8 mouse cellular contexts compared by ENCODE assay signal in the genomic region with DNA sequence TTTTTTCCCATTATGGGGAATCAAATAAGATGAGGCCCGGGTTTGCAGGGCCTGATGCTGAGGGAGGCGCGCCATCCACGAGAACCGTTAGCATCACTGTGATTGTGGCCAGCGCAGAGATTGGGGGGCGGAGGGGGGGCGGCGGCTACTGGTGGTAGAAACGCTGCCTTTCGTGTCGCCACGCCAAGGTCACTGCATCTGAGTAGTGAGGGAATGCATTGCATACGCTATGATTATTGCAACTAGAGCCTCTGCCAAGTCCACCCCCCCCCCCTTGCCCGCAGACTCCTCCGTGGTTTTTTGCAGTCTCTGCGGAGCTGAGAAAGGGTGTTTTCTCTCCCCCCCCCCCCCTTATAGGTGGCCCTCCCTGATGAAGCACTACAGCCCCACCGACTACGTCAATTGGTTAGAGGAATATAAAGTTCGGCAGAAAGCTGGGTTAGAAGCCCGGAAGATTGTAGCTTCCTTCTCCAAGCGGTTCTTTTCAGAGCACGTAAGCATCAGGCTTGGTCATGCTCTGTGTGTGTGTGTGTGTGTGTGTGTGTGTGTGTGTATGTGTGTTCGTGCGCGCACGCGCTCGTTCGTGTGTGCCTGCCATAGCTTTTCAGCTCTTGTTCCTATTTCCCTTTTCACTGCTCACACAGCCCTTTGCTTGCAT. TPM values are rescaled to one million over a fixed set of nuclear protein-coding genes. Genes with fewer than 3 reads are reported as not detected.
DNase-seq lines count a peak whose midpoint lies in the region; ATAC-seq and TF ChIP-seq lines count a peak whose summit lies in the region.

No protein-coding gene starts in this region.

- no peaks in the 10 kb centered on the region for H3K4me1 ChIP-seq in ES-Bruce4 (ENCODE audit: control insufficient read depth, insufficient read depth, low read length)
- peaks cover 22% of the 10 kb centered on the region for H3K4me1 ChIP-seq in embryonic facial prominence, embryonic 13.5 days
- H3K4me1 ChIP-seq in intestine, embryonic 14.5 days (replicated peaks; ENCODE audit: control insufficient read depth, insufficient read depth, low read length): peaks cover 20% of the 10 kb centered on the region
- peaks cover 7% of the 10 kb centered on the region for H3K4me1 ChIP-seq in liver, embryonic 16.5 days (ENCODE audit: control insufficient read depth, low read depth, low read length)

- no peaks in the 10 kb centered on the region for H3K27me3 ChIP-seq in ES-Bruce4 (ENCODE audit: control insufficient read depth, insufficient read depth, low read length, poor library complexity, severe bottlenecking)
- no peaks in the 10 kb centered on the region for H3K27me3 ChIP-seq in embryonic facial prominence, embryonic 13.5 days
- H3K27me3 ChIP-seq in intestine, embryonic 14.5 days (replicated peaks; ENCODE audit: control insufficient read depth, insufficient read depth, low read length): no peaks in the 10 kb centered on the region
- H3K27me3 ChIP-seq in liver, embryonic 16.5 days (ENCODE audit: control insufficient read depth, insufficient read depth, low read depth, low read length): no peaks in the 10 kb centered on the region

- ATAC-seq in embryonic facial prominence, embryonic 13.5 days (ENCODE audit: insufficient number of reproducible peaks, insufficient read depth, low FRiP score, low TSS enrichment, low read depth): no peak
- ATAC-seq in intestine, embryonic 14.5 days (replicated peaks; ENCODE audit: low FRiP score, low TSS enrichment, low read depth): no peak
- ATAC-seq in liver, embryonic 16.5 days (ENCODE audit: low read depth): no peak

- peaks cover 5% of the 10 kb centered on the region; the same call in 1 of the 2 replicates for H3K36me3 ChIP-seq in ES-Bruce4 (ENCODE audit: control insufficient read depth, insufficient read depth, low read length, poor library complexity, severe bottlenecking)
- peaks cover 34% of the 10 kb centered on the region for H3K36me3 ChIP-seq in embryonic facial prominence, embryonic 13.5 days
- H3K36me3 ChIP-seq in intestine, embryonic 14.5 days (ENCODE audit: control insufficient read depth, insufficient read depth, low read length): peaks cover 31% of the 10 kb centered on the region
- no peaks in the 10 kb centered on the region for H3K36me3 ChIP-seq in liver, embryonic 16.5 days (ENCODE audit: control insufficient read depth, insufficient read depth)

- peak overlapping the region; percentile 82 for H3K9ac ChIP-seq in ES-Bruce4 (ENCODE audit: low read depth, poor library complexity, severe bottlenecking)
- H3K9ac ChIP-seq in embryonic facial prominence, embryonic 13.5 days: peak overlapping the region; percentile 94
- peak overlapping the region; percentile 93 for H3K9ac ChIP-seq in intestine, embryonic 14.5 days (ENCODE audit: low read length)
- peak overlapping the region; percentile 77; the same call in 1 of the 2 replicates for H3K9ac ChIP-seq in liver, embryonic 16.5 days (ENCODE audit: low read depth, low read length)

- peak overlapping the region; percentile 88 for H3K27ac ChIP-seq in gastrocnemius, adult 2 months
- H3K27ac ChIP-seq in ES-Bruce4 (ENCODE audit: insufficient read depth, low read length): no peak overlapping the region
- H3K27ac ChIP-seq in embryonic facial prominence, embryonic 13.5 days: peak overlapping the region; percentile 80
- 0 out of 2 replicates have a peak overlapping the region, but pooled peaks have one; percentile 86 for H3K27ac ChIP-seq in intestine, embryonic 14.5 days (ENCODE audit: low read depth)
- no peak overlapping the region for H3K27ac ChIP-seq in liver, embryonic 16.5 days (ENCODE audit: low read length)

- no peak for TF ChIP-seq EP300 in ES-Bruce4 (IDR thresholded peaks at IDR 0.05; ENCODE audit: insufficient read depth, low read depth, low read length)

- peak overlapping the region; percentile 85 for H3K4me3 ChIP-seq in gastrocnemius, adult 2 months
- H3K4me3 ChIP-seq in ES-Bruce4 (ENCODE audit: low read depth, low read length): peak overlapping the region; percentile 73
- peak overlapping the region; percentile 99 for H3K4me3 ChIP-seq in embryonic facial prominence, embryonic 13.5 days
- H3K4me3 ChIP-seq in intestine, embryonic 14.5 days (ENCODE audit: low read depth, low read length): peak overlapping the region; percentile 93
- peak overlapping the region; percentile 79 for H3K4me3 ChIP-seq in liver, embryonic 16.5 days (ENCODE audit: low read depth, low read length)

- 16% methylated on average over 30 of the region's 30 CpGs for WGBS in embryonic facial prominence, embryonic 13.5 days
- WGBS in intestine, embryonic 14.5 days: 11% methylated on average over 30 of the region's 30 CpGs
- WGBS in liver, embryonic 16.5 days (ENCODE audit: insufficient replicate concordance): 10% methylated on average over 30 of the region's 30 CpGs

- no peak for TF ChIP-seq CTCF in gastrocnemius, adult 2 months (IDR thresholded peaks at IDR 0.05)
- no peak for TF ChIP-seq CTCF in ES-Bruce4 (IDR thresholded peaks at IDR 0.05; ENCODE audit: low read depth, low read length)

- DNase-seq in gastrocnemius, adult 2 months: no peak
- no peak for DNase-seq in gastrocnemius, postnatal 10 days
- DNase-seq in intestine, embryonic 14.5 days (ENCODE audit: low spot score): no peak
- DNase-seq in retina, embryonic 14.5 days (ENCODE audit: low spot score): peak; percentile 25
- DNase-seq in urinary bladder, postnatal 4 days (ENCODE audit: low spot score in 2 of 2): no peak

- no peaks in the 10 kb centered on the region for H3K9me3 ChIP-seq in ES-Bruce4 (replicated peaks; ENCODE audit: control insufficient read depth, insufficient read depth, low read length, poor library complexity, severe bottlenecking)
- no peaks in the 10 kb centered on the region for H3K9me3 ChIP-seq in embryonic facial prominence, embryonic 13.5 days
- no peaks in the 10 kb centered on the region for H3K9me3 ChIP-seq in intestine, embryonic 14.5 days (ENCODE audit: control insufficient read depth, low read length)
- H3K9me3 ChIP-seq in liver, embryonic 16.5 days (replicated peaks; ENCODE audit: control insufficient read depth, low read length): no peaks in the 10 kb centered on the region

- intact Hi-C loops in gastrocnemius, adult 2 months (cut with DNase I): no loop called here

- peak overlapping the region; percentile 73 for H3K4me2 ChIP-seq in embryonic facial prominence, embryonic 13.5 days
- peak overlapping the region; percentile 81 for H3K4me2 ChIP-seq in intestine, embryonic 14.5 days (ENCODE audit: low read length)
- peak overlapping the region; percentile 88 for H3K4me2 ChIP-seq in liver, embryonic 16.5 days (ENCODE audit: low read depth, low read length)

- TF ChIP-seq POLR2A in ES-Bruce4 (IDR thresholded peaks at IDR 0.05; ENCODE audit: insufficient read depth, low read length): no peak

RNA-seq across cellular contexts. Expression of a gene that starts 1.1 kb away (rescaled TPM):
- 10 to 100 TPM; 11.8 to 13.3 TPM for total RNA-seq in gastrocnemius, adult 2 months (2021)
- 10 to 100 TPM; 17.3 to 21.9 TPM for total RNA-seq in gastrocnemius, postnatal 10 days (2021)
- polyA plus RNA-seq in ES-Bruce4 (2011; ENCODE audit: insufficient read depth, insufficient read length, low read depth, missing spikeins): 54.6 and 60.1 TPM in 2 replicates
- 73.7 TPM in 2 replicates for polyA plus RNA-seq in embryonic facial prominence, embryonic 13.5 days (2015; fragmentation: Nextera tagmentation; extraction: Ambion mirVana)
- polyA plus RNA-seq in intestine, embryonic 14.5 days (2014; fragmentation: Nextera tagmentation; extraction: Ambion mirVana): 72.7 and 75.3 TPM in 2 replicates
- 16.5 and 18.2 TPM in 2 replicates for polyA plus RNA-seq in liver, embryonic 16.5 days (2015; fragmentation: Nextera tagmentation; extraction: Ambion mirVana)

RNA-seq across cellular contexts. Expression of a gene that starts 49.9 kb away (rescaled TPM):
- total RNA-seq in gastrocnemius, adult 2 months (2021): under 1 TPM; 0.59 to 0.64 TPM
- total RNA-seq in gastrocnemius, postnatal 10 days (2021): 1 to 10 TPM in 1 of 2 experiments, under 1 TPM in 1; 0.70 to 1.4 TPM
- polyA plus RNA-seq in ES-Bruce4 (2011; ENCODE audit: insufficient read depth, insufficient read length, low read depth, missing spikeins): 8.8 and 12.3 TPM in 2 replicates
- polyA plus RNA-seq in embryonic facial prominence, embryonic 13.5 days (2015; fragmentation: Nextera tagmentation; extraction: Ambion mirVana): 7.3 and 9.2 TPM in 2 replicates
- 1.7 and 3.8 TPM in 2 replicates for polyA plus RNA-seq in intestine, embryonic 14.5 days (2014; fragmentation: Nextera tagmentation; extraction: Ambion mirVana)
- polyA plus RNA-seq in liver, embryonic 16.5 days (2015; fragmentation: Nextera tagmentation; extraction: Ambion mirVana): 1.3 and 1.9 TPM in 2 replicates

Comparison
In these comparisons a context has a peak if more than half of its experiments do, and no peak if none do; other contexts are left out.
1. H3K27ac ChIP-seq: peak in gastrocnemius, adult 2 months (single experiment), embryonic facial prominence, embryonic 13.5 days (single experiment) and intestine, embryonic 14.5 days (single experiment); none in ES-Bruce4 (single experiment) and liver, embryonic 16.5 days (single experiment).
2. Peak in every context shown above with its lines, with median percentiles within 50 percentile points of each other: H3K4me3 ChIP-seq, H3K9ac ChIP-seq and H3K4me2 ChIP-seq.